Mouse (Mus musculus): Measurements from ENCODE around the gene Hs2st1. TPM values are rescaled to one million over a fixed set of nuclear protein-coding genes. Genes with fewer than 3 reads are reported as not detected.

The Hs2st1 gene
- polyA plus RNA-seq, 1 experiment from 2014 or later, result 18.4 TPM

DNA sequence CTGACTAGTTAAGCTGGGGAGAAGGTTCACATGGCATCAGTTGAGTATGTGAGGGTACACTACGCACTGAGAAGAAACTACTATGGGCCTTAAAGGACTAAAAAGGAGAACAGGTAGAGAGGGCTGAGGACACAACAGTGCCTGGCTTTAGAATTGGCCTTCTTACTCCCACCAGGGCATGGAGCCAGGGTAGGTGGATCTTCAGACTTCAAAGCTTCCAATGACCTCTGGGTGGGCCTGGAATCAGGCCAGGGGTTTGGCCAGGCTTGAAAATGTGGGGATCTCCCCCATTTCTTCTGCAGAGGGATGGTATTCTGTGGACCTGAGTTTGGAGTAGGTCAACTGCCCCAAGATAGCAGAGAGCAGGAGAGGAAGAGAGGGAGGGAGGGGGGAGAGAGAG lies 161.0 kb downstream of the Hs2st1 start:
- Histone ChIP-seq H3K9me3 (ENCODE audit: control insufficient read depth, low read depth, low read length) (no peaks in the 10 kb centered on the region), H3K36me3 (ENCODE audit: control insufficient read depth, insufficient read depth, low read length) (no peaks in the 10 kb centered on the region), H3K4me1 (ENCODE audit: control insufficient read depth, insufficient read depth, low read length) (0 out of 2 replicates have a peak, but pooled peaks cover 5% of the 10 kb centered on the region), H3K4me3 (ENCODE audit: low read depth, low read length) (no peak overlapping the region), H3K9ac (replicated peaks; ENCODE audit: low read depth, low read length) (no peak overlapping the region), H3K27me3 (ENCODE audit: control insufficient read depth, insufficient read depth, low read length) (no peaks in the 10 kb centered on the region), H3K4me2 (replicated peaks; ENCODE audit: low read depth, low read length) (no peak overlapping the region), H3K27ac (ENCODE audit: low read length) (no peak overlapping the region)
- 95% methylated on average over 1 of the region's 1 CpGs for whole genome bisulfite sequencing
- no peak for ATAC-seq (ENCODE audit: insufficient number of reproducible peaks, insufficient read depth, low FRiP score, low read depth)

DNA sequence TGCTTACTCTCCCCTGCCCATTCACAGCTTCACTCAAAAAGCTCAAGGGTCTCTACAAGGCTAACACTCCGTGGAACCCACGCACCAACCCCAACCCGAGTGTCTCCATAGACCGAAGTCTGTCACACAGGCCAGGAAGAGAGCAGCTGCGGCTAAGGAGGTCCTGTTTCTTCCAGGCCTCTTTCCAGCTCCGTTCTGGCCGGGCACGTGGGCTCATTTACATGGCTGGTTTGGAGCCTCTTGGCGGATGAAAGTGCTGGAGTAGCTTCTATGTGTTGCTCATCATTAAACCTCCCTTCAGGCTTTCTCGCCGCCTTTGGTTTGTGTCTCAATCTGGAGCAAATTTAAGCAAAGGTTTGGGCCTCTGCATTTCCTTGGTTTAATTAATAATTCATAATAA lies 164.7 kb downstream of the Hs2st1 start:
- H3K4me1 ChIP-seq (ENCODE audit: control insufficient read depth, insufficient read depth, low read length), result no peaks in the 10 kb centered on the region
- H3K4me3 ChIP-seq (ENCODE audit: low read depth, low read length), result no peak overlapping the region
- no peaks in the 10 kb centered on the region for H3K36me3 ChIP-seq (ENCODE audit: control insufficient read depth, insufficient read depth, low read length)
- H3K27ac ChIP-seq (ENCODE audit: low read length), result no peak overlapping the region
- no peak for ATAC-seq (ENCODE audit: insufficient number of reproducible peaks, insufficient read depth, low FRiP score, low read depth)
- no peaks in the 10 kb centered on the region for H3K9me3 ChIP-seq (ENCODE audit: control insufficient read depth, low read depth, low read length)
- no peak overlapping the region for H3K9ac ChIP-seq (replicated peaks; ENCODE audit: low read depth, low read length)
- WGBS, result 69% methylated on average over 11 of the region's 11 CpGs
- no peak overlapping the region for H3K4me2 ChIP-seq (replicated peaks; ENCODE audit: low read depth, low read length)
- H3K27me3 ChIP-seq (ENCODE audit: control insufficient read depth, insufficient read depth, low read length), result no peaks in the 10 kb centered on the region

DNA sequence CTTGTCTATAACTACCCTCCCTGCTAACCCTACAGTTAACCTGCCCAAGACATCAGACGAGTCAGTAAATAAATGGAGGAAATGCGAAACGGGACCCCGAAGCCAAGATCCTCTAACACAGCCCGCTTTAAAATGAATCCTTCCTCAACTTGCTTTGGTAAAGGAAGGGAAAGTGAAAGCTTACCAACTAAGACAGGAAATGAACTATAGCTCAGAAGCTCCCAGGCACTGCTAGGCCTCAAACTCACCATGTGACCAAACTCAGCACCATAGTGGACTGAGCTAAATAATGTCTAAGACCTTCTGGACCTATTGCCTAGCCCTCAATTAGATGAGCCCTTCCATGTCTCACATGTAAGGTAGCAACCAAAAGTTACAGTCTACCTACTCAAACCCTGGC lies 168.7 kb downstream of the Hs2st1 start:
- H3K4me3 ChIP-seq (ENCODE audit: low read depth, low read length), result no peak overlapping the region
- no peak overlapping the region for H3K4me2 ChIP-seq (replicated peaks; ENCODE audit: low read depth, low read length)
- no peak for ATAC-seq (ENCODE audit: insufficient number of reproducible peaks, insufficient read depth, low FRiP score, low read depth)
- no peaks in the 10 kb centered on the region for H3K36me3 ChIP-seq (ENCODE audit: control insufficient read depth, insufficient read depth, low read length)
- H3K27ac ChIP-seq (ENCODE audit: low read length), result no peak overlapping the region
- H3K9ac ChIP-seq (replicated peaks; ENCODE audit: low read depth, low read length), result no peak overlapping the region
- WGBS, result 76% methylated on average over 5 of the region's 5 CpGs
- no peaks in the 10 kb centered on the region for H3K4me1 ChIP-seq (ENCODE audit: control insufficient read depth, insufficient read depth, low read length)
- no peaks in the 10 kb centered on the region for H3K27me3 ChIP-seq (ENCODE audit: control insufficient read depth, insufficient read depth, low read length)
- no peaks in the 10 kb centered on the region for H3K9me3 ChIP-seq (ENCODE audit: control insufficient read depth, low read depth, low read length)

DNA sequence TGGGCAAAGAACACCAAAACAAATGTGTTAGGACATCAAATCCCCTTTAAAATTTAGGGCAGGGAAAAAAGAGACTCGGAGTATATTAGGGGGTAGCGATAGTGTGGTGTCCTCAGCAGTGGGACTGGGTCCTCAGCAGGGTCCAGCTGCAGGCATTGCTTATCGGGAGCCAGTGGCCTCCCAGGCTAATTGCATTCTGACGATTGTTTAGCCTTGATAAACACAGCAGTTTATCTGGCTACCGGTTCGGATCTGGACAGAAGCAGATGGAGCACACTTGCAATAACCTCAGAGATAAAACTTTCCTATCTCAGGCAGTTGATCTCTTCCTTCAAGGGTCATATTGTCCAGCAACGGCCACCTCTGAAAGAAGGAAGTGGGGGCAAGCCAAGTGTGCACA lies 169.1 kb downstream of the Hs2st1 start:
- Histone ChIP-seq H3K9me3 (ENCODE audit: control insufficient read depth, low read depth, low read length) (no peaks in the 10 kb centered on the region), H3K4me2 (replicated peaks; ENCODE audit: low read depth, low read length) (no peak overlapping the region), H3K4me3 (ENCODE audit: low read depth, low read length) (no peak overlapping the region), H3K4me1 (ENCODE audit: control insufficient read depth, insufficient read depth, low read length) (no peaks in the 10 kb centered on the region), H3K27me3 (ENCODE audit: control insufficient read depth, insufficient read depth, low read length) (no peaks in the 10 kb centered on the region), H3K9ac (replicated peaks; ENCODE audit: low read depth, low read length) (no peak overlapping the region), H3K27ac (ENCODE audit: low read length) (no peak overlapping the region), H3K36me3 (ENCODE audit: control insufficient read depth, insufficient read depth, low read length) (no peaks in the 10 kb centered on the region)
- WGBS, result 34% methylated on average over 7 of the region's 7 CpGs
- no peak for ATAC-seq (ENCODE audit: insufficient number of reproducible peaks, insufficient read depth, low FRiP score, low read depth)

DNA sequence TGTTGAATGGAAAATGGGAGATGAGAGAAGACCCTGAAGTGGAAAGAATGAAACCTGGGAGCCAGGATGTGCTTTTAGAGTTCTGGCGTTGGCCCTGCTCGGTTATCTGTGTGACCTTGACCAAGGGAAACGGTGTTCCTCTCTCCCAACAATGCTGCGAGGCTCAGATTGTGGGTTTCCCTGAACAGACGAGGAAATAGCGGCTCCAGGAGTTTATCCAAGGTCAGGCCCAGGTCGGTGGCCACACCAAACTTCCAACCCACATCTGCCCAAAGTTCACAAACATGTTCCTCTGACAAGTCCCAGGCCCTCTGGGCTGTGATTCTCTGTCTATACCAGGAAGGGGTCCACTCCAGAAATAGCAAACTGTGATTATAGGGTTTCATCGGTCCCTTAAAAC lies 169.6 kb downstream of the Hs2st1 start:
- no peak overlapping the region for H3K9ac ChIP-seq (replicated peaks; ENCODE audit: low read depth, low read length)
- no peaks in the 10 kb centered on the region for H3K4me1 ChIP-seq (ENCODE audit: control insufficient read depth, insufficient read depth, low read length)
- H3K27me3 ChIP-seq (ENCODE audit: control insufficient read depth, insufficient read depth, low read length), result no peaks in the 10 kb centered on the region
- ATAC-seq (ENCODE audit: insufficient number of reproducible peaks, insufficient read depth, low FRiP score, low read depth), result no peak
- no peaks in the 10 kb centered on the region for H3K9me3 ChIP-seq (ENCODE audit: control insufficient read depth, low read depth, low read length)
- no peak overlapping the region for H3K27ac ChIP-seq (ENCODE audit: low read length)
- 58% methylated on average over 8 of the region's 8 CpGs for WGBS
- no peak overlapping the region for H3K4me3 ChIP-seq (ENCODE audit: low read depth, low read length)
- H3K36me3 ChIP-seq (ENCODE audit: control insufficient read depth, insufficient read depth, low read length), result no peaks in the 10 kb centered on the region
- no peak overlapping the region for H3K4me2 ChIP-seq (replicated peaks; ENCODE audit: low read depth, low read length)

DNA sequence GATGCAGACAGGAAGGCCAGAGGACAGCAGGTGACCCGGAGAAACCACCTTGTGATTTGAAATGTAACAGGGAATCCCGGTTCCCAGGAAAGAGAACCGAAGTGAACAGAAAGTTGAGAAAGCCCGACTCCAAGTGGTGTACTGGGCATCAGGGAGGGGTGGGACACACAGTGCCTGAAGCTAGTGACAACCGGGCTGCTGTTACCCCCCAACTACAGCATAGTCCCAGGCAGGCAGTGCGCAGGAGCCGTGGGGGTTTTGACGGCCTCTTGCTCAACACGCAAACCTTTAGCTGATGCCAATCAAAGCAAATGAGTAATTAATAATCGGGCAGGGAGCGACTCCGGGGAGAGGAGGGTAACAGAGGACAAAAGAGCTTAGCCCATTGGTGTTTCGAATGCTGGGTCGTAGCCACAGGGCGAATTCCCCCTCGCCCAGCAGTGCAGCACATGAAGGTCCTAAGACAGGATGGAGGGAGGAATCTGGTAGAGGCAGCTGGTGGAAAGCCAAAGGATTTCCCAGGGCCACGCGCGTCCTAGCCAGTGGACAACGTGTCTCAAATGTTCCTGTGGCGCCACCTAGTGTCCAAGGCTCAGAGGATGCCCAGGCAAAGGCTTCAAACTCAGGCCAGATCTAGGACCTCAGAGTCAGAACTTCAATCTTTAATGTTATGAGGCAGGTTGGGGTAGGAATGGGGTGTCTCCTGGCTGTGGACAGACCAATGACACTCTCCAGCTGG lies 170.5 kb downstream of the Hs2st1 start:
- Histone ChIP-seq H3K9me3 (ENCODE audit: control insufficient read depth, low read depth, low read length) (no peaks in the 10 kb centered on the region), H3K27ac (ENCODE audit: low read length) (no peak overlapping the region), H3K4me1 (ENCODE audit: control insufficient read depth, insufficient read depth, low read length) (no peaks in the 10 kb centered on the region), H3K4me3 (ENCODE audit: low read depth, low read length) (no peak overlapping the region), H3K4me2 (replicated peaks; ENCODE audit: low read depth, low read length) (peak overlapping the region; percentile 40; the same call in 1 of the 2 replicates), H3K27me3 (ENCODE audit: control insufficient read depth, insufficient read depth, low read length) (no peaks in the 10 kb centered on the region), H3K9ac (replicated peaks; ENCODE audit: low read depth, low read length) (no peak overlapping the region), H3K36me3 (ENCODE audit: control insufficient read depth, insufficient read depth, low read length) (no peaks in the 10 kb centered on the region)
- WGBS, result 43% methylated on average over 21 of the region's 21 CpGs
- ATAC-seq (ENCODE audit: insufficient number of reproducible peaks, insufficient read depth, low FRiP score, low read depth), result peak; percentile 61; the same call in 1 of the 2 replicates

DNA sequence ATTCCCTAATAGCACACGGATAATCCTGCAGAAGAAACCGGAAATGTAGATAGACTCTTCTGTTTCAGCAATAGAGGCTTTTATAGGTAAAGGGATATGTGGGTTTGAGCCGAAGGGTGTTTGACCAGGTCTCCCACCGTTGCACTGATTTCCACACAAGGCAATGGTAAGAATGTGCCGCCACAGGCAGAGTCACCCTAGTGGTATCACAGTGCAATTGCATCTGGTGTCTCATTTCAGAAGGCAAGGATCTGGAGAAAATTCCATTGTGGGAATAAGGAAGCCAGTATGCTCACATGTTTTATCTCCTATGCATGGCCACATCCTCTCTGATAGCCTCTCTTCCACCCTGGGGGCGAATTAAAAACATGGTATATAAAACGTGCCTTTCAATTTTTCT lies 171.8 kb downstream of the Hs2st1 start:
- ATAC-seq (ENCODE audit: insufficient number of reproducible peaks, insufficient read depth, low FRiP score, low read depth), result no peak
- no peaks in the 10 kb centered on the region for H3K4me1 ChIP-seq (ENCODE audit: control insufficient read depth, insufficient read depth, low read length)
- no peak overlapping the region for H3K9ac ChIP-seq (replicated peaks; ENCODE audit: low read depth, low read length)
- no peaks in the 10 kb centered on the region for H3K27me3 ChIP-seq (ENCODE audit: control insufficient read depth, insufficient read depth, low read length)
- no peak overlapping the region for H3K4me2 ChIP-seq (replicated peaks; ENCODE audit: low read depth, low read length)
- H3K4me3 ChIP-seq (ENCODE audit: low read depth, low read length), result no peak overlapping the region
- H3K27ac ChIP-seq (ENCODE audit: low read length), result no peak overlapping the region
- 82% methylated on average over 7 of the region's 7 CpGs for WGBS
- no peaks in the 10 kb centered on the region for H3K9me3 ChIP-seq (ENCODE audit: control insufficient read depth, low read depth, low read length)
- H3K36me3 ChIP-seq (ENCODE audit: control insufficient read depth, insufficient read depth, low read length), result no peaks in the 10 kb centered on the region

DNA sequence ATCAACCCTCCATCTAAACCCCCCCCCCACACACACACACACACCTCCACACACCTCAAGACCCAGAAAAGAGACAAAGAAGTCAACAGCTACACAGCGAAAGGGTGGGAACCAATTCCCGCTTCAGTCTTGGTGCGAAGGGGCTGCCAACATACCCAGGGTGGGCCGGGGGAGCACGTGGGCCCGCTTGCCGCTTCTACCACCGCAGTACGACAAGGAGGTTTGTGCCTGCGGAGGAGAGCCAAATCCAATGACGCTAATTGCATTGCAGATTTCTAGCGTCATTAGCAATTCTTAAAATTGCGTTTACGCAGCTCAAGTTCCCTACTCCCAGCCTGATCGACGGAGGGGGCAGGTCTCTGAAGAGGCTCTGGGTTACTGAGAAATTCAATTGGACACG lies 173.5 kb downstream of the Hs2st1 start:
- Histone ChIP-seq H3K4me1 (ENCODE audit: control insufficient read depth, insufficient read depth, low read length) (no peaks in the 10 kb centered on the region), H3K4me2 (replicated peaks; ENCODE audit: low read depth, low read length) (no peak overlapping the region), H3K9ac (replicated peaks; ENCODE audit: low read depth, low read length) (no peak overlapping the region), H3K36me3 (ENCODE audit: control insufficient read depth, insufficient read depth, low read length) (no peaks in the 10 kb centered on the region), H3K27me3 (ENCODE audit: control insufficient read depth, insufficient read depth, low read length) (no peaks in the 10 kb centered on the region), H3K9me3 (ENCODE audit: control insufficient read depth, low read depth, low read length) (no peaks in the 10 kb centered on the region), H3K27ac (ENCODE audit: low read length) (no peak overlapping the region), H3K4me3 (ENCODE audit: low read depth, low read length) (no peak overlapping the region)
- no peak for ATAC-seq (ENCODE audit: insufficient number of reproducible peaks, insufficient read depth, low FRiP score, low read depth)
- WGBS, result 63% methylated on average over 17 of the region's 17 CpGs

DNA sequence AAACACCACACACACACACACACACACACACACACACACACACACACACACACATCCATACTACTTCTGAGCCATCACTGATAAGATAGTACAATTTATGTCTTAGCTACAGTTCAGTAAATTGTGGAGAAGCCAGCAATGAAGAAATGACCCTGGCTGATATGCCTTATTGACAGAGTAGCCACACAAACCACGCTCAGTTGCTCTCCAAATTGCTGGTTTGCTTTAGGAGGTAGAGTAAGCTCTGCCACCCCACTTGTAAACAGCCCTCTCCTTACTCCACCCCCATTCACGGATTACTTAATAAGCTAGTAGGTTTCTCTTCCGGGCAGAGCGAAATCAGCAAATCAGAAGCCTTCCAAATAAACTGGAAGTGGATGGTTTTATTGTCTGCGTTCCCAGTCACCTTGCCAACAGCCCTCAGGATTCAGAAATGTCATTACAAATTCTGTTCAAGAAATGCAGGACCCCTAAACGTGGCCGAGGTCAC lies 175.5 kb downstream of the Hs2st1 start:
- Histone ChIP-seq H3K9me3 (ENCODE audit: control insufficient read depth, low read depth, low read length) (no peaks in the 10 kb centered on the region), H3K36me3 (ENCODE audit: control insufficient read depth, insufficient read depth, low read length) (no peaks in the 10 kb centered on the region), H3K9ac (replicated peaks; ENCODE audit: low read depth, low read length) (no peak overlapping the region), H3K4me2 (replicated peaks; ENCODE audit: low read depth, low read length) (no peak overlapping the region), H3K27ac (ENCODE audit: low read length) (no peak overlapping the region), H3K4me3 (ENCODE audit: low read depth, low read length) (no peak overlapping the region), H3K4me1 (ENCODE audit: control insufficient read depth, insufficient read depth, low read length) (no peaks in the 10 kb centered on the region), H3K27me3 (ENCODE audit: control insufficient read depth, insufficient read depth, low read length) (no peaks in the 10 kb centered on the region)
- ATAC-seq (ENCODE audit: insufficient number of reproducible peaks, insufficient read depth, low FRiP score, low read depth), result no peak
- 66% methylated on average over 7 of the region's 7 CpGs for WGBS
